Mouse (Mus musculus) right cerebral cortex, adult 18-20 months (tissue): ENCODE data around the gene Iqschfp.

Experiments
- DNase-seq: peaks from one replicate; pipeline ENCODE4 v3.0.0; 2022; ENCODE audit warnings: mixed read lengths

Iqschfp gene

DNA sequence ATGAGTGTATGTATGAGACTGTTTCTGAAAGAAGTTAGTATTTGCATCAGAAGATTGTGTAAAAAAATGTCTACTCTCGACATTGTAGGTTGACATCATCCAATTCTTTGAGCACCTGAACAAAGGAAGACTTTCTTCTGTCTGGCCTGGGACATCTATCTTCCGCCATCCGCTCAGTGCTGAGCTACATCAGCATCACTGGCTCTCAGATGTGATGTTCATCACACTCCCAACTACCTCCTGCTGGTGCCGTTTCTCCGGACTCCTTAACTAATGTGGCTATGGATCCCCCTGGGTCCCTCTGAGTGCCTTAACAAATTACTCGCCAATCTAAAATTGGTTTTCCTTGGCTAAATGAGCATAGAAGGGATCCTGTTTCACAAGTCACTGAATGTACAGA lies 772.3 kb downstream of the Iqschfp start:
- DNase-seq: no peak

DNA sequence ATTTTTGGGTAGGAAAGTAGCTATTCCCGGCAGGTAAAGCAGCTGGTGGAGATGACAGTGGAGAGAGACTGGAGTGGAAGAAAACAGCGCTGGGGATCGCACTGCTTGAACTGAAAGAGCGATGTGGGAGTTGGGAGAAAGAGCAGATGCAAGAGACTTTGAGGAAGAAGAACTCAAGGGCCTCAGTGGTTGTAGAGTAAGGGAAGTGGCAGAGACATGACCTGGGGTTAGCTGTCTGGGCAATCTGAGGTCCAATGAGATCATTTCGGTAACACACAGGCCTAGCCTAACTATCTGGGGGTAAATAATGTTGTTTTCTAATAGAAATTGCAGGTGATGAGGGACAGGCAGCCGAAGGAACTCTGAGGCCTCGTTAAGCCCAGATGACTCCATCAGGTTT lies 774.3 kb downstream of the Iqschfp start:
- DNase-seq: no peak

DNA sequence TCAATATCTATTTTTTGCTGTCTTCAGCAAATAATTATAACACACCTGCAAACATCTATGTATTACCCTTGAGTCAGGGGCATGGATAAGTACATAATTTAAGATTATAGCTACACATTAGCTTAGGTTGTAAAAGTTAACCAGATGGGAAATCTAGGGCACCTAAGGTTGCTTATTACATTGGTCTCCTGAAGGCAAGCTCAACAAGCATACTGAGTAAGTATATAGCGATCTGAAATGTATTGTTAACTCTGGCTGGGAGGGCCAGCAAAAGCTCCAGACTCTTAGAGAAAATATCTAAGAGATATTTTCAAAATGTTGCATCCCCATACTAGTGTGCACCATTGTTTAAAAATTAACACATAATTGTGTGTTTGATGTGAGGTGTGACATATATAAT lies 775.8 kb downstream of the Iqschfp start:
- DNase-seq: no peak

DNA sequence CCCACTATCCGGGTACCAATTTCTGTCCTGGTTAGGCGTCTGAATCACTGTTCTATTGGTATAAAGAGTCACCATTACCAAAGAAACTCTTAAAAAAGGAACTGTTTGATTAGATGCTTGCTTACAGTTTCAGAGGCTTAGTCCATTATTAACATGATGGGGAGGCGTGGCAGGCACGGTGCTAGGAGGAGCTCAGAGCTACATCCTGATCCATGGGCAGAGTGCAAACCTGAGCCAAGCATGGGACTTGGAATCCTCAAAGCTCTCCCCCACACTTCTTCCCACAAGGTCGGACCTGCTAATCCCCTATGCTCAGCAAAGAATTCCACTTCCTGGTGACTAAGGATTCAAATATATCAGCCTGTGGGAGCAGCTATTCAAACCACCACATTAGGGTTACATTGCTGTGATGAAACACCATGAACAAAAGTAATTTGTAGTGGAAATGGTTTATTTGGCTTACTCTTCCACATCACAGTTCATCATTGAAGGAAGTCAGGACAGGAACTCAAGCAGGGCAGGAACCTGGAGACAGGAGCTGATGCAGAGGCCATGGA lies 777.5 kb downstream of the Iqschfp start:
- DNase-seq: no peak

DNA sequence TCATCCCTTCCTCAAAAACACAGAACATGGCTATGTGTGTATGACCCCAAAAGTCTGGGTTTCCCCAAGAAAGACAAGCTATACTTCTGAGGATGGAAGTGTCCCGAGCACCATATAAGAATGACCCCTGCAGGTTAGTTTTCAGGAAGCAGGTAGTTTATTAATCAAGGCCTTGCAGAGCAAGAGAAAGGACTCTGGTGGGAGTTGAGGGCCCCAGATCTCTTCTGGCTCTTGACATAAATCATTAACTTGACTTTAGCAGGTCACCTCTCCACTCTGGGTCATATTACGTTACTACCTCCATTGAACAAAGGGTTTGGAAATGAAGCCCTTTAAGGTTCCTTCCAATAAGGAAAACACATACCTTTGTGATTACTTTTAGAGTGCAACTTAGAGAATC lies 782.7 kb downstream of the Iqschfp start:
- DNase-seq: no peak

DNA sequence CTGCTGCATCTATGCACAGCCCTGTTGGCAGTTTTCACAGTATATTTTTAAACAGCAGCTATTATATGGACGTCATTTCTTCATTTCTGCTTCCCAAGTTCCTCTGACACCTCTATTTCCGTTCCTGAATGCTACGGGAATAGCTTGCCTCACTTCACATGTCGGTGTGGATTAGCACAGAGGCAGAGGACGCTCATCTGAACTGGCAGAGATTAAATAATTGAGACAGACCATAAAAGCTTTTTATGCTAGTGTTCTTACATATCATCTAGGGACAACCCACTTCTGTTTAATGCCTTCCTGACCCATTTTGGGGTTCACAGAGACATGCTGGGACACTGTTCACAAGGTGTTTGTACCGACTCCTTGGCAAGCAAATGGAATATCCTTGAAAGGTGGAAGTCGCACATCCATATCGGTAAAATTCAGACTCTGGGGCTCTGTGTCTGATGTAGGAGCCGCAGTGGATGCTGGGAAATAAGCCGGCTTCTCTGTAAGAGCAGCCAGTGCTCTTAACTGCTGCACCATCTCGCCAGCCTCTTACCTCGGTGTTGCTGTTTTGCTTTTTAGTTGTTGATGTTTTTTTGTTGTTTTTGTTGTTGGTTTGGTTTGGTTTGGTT lies 783.3 kb downstream of the Iqschfp start:
- peak; percentile 63 for DNase-seq
